Mouse (Mus musculus) lung, adult 18-20 months (tissue): ENCODE measurements around the gene Fas.

Experiments used
- DNase-seq, 2 experiments: peaks; one replicate each; pipeline ENCODE4 v3.0.0; 2022; ENCODE audit warnings: mixed read lengths in 2 of 2

The Fas gene

DNA sequence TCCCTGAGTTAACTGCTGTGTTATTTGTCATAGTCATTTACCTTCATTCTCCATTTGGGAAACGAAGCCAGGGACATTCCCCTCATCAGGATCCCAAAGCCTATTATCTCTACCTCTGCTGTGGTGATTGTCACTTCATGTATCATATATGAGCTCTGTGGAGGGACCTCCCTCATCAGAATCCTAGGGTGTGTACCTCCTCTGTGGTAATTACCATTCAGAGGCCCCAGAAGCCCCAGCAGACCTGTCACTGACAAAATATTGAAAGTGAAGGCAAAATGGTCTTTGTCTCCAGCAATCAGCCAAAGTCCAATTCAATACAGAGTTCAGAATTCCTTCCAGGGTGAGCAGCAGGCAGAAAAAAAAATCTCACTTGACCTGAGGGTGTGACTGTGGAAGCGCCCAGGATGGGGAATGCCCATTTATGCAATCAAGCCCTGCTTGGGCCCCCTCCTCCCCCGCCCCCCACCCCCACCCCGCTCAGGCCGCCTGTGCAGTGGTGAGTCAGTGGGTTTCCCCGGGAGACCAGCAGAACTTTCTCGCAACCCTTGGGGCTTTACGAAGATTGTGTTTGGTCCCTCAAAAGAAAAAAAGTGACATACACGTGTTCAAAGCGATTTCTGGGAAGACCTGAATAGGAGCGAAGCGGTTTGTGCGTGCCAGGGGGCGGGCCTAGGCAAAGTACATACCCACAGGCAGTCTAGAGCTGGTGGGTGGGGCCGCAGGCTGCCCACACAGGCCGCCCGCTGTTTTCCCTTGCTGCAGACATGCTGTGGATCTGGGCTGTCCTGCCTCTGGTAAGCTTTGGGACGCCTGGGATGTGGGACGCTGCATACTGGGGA is at the start of gene Fas:
Gene Fas, plus strand, starts transcription at position 719 of the 842 bp plus-strand sequence.
- DNase-seq, result peak; percentile 90 to 92

DNA sequence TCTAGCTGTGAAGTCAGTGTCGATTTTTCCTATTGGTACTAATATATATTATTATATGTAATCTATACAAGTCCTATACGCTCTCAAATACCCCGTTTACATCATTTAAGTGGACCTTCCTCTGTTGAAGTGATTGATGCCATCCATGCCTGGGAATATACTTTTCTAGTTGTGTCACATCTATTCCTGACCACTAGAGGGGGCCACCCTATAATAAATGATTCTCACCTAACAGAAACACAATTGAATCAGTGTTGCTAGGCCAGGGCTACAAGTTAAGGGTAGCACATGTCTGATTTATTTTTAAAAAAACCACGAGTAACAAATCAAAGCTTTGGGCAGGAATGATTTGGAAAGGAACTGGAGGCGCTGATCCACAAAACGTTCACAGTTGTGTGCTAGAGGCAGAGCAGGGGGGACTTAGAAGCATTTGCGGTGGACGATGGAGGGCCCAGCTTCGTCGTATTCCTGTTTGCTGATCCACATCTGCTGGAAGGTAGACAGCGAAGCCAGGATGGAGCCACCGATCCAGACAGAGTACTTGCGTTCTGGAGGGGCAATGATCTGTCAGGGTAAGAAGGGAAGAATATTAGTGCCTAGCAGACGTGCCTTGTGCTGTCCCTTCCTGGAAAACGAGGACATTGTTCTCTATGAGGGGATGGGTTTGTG is 49.1 kb upstream of the Fas start:
- no peak for DNase-seq

DNA sequence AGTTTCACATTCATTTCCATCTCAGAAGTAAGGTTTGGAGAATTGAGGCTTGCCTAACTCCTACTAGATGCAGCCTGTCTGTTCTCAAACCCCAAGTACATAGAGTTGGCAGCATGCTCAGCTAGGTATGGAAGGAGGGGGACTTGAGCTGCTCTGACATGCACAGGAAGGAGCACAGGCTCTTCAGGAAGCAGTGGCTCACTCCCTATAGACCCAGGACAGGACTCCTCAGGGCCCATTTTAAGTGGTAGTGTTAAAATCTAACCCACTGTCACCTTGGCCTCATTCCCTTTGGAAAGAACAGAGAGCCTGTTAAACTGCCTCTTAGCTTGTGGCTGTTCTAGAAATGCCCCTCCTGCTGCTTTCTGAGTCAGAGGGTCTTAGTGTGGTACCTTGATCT is 47.5 kb upstream of the Fas start:
- no peak for DNase-seq

DNA sequence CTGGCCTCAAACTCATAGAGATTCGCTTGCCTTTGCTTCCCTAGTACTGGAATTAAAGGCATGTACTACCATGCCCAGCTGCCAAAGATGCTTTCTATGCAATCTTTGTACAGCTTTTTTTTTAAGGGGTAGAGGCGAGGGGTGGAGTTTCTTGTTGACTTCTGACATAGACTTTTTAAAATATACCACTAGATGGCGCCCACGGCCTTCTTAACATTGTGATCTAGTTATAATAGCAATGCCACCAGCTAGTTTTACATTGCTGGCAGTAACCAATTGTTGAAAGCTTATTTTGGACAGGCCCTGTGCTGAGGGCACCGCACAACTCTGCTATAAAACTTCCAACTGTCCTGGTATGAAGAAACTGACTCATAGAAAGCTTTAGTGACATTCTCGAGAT is 46.4 kb upstream of the Fas start:
- DNase-seq, result peak; percentile 33 to 71

DNA sequence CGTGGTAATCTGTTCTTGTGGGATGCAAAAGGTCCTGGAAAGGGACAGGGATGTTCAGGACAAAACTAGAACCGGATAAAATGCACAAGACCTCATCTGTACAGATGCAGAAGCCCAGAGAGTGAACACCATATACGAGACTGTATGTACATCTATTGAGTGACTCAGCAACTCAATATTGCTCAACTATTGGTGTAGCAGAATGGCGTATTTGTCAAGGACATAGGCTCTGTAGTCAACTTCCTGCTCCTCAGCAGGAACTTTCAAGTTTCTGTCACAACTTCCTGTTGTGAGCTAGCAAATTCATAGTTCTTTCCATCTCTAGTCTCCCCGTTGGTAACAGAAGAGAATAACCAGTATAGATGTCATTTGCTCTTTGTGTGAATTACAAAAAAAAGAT is 41.9 kb upstream of the Fas start:
- no peak for DNase-seq

DNA sequence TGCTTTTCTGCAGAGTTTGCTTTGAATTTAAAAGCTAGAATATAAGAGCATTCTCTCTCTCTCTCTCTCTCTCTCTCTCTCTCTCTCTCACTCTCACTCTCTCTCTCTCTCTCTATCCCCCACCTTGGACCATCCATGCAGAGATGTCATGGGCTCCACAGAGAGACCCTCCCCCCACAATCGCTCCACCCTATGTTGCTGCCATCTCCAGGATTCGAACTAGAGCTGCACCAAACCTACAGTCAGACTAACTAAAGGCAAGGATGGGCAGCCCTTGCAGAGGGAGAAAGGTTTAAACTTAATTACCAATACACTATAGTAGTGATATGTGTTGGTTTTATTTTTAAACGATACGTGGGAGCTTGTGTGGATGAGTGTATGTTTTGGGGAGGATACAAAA is 39.8 kb upstream of the Fas start:
- DNase-seq, result no peak

DNA sequence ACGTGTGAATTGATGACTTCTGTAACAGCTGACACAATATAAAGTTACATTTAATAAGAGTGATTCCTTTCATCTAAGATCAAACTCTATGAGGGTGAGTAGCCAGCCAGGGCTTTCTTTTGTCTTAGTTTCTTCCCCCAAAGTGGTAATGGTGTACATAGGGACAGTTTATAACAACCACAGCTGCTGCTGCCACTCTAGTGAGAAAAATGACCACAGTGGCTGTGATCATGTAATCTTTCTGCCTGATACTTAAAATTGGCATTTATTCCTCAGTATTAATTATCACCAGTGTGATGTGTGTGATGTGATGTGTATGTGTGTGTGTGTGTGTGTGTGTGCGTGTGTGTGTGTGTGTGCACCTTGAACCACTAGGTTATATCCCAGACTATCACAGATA is 38.6 kb upstream of the Fas start:
- no peak for DNase-seq

DNA sequence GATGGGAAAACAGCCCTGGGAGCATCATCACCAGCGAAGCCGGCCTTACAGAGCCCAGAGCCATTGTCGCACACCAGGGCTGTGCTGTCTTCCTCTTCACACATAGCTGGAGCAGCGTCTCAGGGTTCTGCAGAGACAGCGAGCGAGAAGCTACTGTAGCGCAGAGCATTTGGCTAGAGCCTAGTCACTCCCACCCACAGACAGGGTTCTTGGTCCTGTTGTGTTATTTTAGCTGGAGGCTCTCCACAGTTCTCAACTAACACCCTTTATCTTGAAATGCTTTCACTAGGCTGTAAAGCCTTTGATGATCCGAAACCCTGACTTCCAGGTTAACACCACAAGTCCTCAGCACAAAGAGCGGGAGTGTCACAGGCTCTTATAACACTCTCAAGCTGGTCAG is 38.0 kb upstream of the Fas start:
- no peak for DNase-seq

DNA sequence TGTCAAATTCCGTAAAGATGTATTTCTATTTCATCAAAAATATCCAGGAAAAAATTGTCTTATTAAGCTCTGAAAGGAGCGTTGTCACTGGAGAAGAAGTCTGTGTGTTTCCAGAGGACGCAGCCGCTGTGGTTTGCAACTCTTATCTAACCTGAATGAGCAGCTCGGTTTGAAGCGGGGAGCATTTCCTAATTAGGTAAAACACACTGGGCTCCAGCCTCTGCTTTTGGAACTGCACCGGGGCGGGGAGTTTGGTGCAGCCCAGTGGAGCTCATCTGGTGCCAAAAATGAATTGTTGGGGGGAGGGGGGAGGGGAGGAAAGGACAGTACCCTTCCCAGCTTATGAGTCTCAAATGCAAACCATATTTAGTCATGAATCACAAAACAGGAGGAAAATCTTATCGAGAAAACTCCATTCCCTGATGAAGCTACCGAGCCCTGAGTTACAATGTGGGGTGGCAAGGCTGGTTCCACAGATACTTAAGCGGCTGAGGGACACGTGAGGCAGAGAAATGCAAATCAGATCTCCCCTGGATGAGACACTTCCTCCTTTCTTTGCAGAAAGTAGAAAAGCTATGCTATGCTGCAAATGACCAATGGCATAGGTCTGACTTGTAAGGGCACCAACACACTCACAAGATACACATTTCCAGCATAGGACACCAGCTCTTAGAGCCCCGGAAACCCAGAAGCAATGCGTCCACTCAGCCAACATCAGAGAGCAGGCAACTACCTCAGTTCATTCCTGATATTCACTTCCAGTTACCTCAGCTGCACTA is 36.2 kb upstream of the Fas start:
- peak; percentile 26 to 41 for DNase-seq

DNA sequence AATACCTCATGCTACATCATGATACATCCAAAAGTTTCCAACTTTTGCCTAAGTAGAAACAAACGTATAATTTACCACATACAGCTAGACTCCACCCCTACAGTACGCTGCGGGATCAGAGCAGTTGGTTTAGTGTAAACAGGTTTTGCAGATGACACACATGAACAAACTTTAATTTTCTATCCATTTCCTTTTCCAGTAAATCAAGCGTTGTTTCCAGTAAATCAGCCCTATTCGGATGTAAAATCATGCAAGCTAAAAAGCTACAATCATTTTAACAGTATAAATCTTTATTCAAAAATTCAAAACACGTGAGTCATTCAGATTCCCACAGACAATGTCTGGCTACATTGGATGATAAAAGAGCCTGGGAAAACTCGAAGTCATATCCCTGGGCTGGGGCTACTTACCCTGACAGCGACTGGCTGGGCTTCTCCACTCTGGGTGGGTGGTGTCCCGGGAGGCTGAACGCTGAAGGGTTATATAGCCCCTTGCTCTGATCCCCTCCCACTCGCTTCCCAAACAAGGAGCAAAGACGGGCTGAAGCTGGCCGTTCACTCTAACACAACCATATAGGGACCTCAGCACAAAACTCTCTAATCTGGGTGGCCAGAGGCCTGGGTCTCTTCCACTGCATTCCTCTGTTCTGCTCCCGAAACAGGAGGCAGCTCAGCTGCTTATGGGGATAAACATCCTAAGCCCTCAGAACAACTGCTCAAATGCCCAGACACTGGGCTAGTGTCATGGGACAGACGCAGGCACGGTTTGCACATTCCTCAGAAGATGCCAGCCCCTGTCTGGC is 35.4 kb upstream of the Fas start, which contains the start of gene Acta2:
Gene Acta2, minus strand, starts transcription at position 711 of the 802 bp plus-strand sequence.
- no peak for DNase-seq

DNA sequence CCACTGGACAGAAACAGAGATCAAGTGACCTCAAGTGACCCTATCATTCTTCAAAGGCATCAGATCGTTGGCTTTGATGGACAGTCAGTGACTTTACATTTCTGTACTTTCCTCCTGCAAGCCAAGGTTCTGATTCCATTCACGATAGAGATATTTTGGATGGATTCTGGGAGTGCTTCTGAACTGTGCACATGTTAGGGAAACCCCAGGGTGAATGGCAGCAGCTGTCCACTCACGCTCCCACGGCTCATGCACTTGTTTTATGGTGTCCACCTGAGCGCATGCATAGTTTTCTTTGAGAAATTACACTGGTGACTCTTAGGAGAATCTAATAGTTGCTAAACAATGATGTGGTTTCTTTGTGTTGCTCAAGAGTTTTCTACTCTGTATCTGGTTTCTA is 34.3 kb upstream of the Fas start:
- no peak for DNase-seq

DNA sequence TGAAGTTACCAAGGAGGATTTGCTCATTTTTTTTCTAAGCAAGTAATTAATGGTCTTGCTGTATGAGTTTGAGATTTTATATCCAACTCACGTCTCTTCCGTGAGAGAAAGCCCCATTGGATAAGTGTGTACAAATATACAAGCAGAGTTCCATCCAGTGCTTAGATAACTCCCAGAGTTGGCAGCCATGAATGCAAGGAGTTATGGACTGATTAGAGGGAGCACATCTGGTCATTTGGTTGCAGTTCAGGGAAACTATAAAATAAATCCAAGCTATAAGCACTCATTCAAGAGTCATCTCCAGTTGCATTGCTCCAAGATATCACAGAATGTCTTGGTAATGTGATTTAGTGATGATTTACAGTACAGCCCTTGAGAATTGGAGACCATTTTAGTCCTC is 33.5 kb upstream of the Fas start:
- no peak for DNase-seq

DNA sequence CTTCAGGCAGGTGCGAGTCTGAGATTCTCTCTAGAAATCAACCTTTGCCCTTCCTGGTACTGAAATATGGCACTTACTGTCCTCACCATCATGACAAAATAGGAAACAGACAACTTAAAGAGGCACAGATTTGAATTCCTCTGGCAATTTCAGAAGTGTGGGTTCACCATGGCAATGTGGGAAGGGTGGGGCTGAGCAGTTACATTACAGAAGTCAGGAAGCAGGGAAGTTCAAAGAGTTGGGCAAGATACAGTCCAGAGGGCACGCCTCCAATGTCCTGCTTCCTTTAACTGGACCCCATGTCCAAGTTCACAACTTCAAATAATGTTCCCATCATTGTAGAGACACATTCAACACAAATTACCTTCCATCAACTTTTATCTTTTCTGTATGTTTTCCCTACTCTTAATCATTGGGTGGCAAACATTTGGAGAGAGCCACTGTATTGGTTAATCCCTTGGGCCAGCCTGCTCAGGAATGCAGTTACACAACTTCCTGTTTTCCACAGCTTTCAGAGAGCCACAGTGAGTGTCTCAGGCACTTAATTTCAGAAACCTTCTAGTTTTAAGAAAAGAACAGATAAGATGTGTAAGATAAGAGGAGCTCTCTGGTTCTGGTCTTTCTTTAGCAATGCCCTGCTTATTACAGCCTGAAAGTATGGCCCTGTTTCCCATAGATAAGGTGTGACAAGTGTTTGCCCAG is 28.0 kb upstream of the Fas start:
- DNase-seq, result peak; percentile 40 to 49

DNA sequence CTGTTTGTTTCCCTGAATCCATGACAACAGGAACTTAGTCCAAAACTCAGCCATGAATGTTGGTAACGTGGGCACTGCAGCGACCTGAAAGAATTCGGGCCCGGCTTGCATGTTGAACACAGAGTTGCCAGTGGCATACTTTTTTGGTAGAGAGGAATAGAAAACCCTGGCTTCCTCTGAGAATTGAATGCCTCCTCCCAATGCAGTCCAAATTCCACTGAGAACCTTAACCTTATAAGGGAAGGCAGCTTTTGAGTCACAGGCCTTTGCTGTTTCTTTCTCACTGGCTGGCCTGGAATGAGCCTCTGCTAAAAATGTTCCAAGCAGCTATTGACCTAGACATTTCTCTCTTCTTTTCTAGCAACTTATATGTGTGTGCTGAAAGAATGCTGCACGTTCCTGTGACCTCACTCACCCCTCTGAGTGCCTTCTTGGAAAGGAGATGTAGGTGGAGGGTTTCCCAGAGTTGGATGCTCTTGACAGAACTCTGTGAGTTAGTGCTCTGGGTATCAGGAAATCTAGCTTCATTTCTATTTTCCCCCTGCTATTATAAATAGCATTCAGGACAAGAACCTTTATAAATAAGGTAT is 24.8 kb upstream of the Fas start:
- DNase-seq, result peak; percentile 15 to 33

DNA sequence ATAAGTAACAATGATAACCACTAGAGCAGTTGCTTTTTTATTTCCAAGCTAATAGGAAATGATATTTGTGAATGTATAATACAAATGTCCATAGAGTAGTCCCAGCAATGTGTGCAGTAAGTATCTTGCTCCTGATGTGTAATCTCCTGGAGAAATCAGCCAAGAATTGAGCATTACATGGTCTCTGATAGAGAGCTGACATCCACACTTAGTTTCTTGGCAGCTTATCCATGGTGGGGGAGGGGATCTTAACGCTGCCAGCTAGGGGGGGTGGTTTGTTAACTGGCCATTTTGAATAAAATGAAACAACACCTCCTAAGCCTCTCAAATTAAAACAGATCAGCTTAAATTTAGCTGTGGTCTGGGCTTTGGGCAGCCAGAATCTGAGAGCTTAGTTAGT is 21.5 kb upstream of the Fas start:
- DNase-seq, result no peak

DNA sequence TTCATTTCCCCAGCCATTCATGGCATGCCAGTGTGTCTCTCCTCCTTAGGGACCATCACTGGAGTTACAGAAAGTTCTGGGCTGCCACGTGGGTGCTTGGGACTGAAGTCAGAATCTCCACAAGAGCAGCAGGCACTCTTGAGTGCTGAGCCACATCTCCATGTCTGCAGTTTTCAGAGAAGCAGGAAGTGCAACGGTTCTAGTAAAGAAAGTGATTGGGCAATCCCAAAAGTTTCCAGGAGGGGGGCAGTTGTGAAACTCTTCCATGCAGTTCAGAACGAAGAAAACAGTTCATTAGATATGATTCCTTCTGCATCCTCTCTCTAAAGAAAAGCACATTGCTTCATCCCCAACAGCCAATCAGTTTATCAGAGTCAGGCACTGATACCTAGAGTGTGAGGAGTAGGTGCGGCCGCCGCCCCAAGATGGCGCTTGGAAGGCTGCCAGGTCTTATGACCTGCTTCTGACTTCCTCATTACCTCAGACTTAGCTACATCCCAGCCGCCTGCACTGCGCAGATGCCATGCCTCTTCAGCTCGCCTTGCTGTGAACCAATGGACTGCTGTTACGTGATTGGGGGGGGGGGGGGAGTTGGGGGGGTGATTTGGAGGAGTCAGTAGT is 20.2 kb upstream of the Fas start:
- peak; percentile 60 to 70 for DNase-seq

DNA sequence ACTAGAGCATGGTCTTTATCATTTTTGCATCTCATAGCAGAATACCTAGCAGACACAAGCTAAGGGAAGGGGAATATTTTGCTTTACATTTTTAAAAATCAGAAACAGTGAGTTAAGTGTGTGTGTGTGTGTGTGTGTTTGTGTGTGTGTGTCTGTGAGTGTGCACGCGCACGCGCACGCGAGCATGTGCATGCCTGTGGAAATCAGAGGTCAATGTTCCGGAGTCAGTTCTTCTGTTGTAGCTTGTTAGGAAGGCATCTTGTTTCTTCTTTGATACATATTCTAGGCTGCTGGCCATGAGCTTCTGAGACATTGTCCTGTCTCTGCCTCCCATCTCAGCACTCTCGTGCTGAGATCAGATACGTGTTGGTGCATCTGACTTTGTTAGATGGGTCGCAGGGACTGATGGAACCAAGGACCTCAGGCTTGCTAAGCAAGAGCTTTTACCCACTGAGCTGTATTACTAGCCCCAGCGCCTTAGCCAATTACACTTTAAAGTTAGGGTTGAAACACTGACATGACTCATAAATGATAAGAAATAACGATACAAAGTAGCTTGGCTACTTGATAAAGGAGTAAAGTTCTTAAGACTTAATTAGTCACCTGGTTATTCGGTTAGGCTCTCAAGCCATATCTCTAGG is 19.5 kb upstream of the Fas start:
- DNase-seq, result no peak

DNA sequence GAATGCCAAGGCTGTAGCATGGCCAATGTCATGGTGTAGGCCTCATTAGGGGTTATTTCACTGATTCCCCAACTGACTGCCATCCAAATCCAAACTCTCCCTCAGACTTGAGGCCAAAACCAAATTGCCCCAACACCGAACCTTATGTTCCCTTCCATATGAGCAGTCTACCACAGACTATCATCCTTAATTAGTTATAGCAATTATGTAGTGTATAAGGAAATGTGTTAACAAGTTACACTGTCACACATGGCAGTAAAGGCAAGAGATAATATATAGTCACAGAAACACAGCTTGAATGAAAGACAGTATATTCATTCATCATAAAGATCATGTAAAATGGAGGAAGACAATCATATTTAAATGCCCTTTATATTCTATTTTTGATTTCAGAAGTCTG is 17.4 kb upstream of the Fas start:
- no peak for DNase-seq

DNA sequence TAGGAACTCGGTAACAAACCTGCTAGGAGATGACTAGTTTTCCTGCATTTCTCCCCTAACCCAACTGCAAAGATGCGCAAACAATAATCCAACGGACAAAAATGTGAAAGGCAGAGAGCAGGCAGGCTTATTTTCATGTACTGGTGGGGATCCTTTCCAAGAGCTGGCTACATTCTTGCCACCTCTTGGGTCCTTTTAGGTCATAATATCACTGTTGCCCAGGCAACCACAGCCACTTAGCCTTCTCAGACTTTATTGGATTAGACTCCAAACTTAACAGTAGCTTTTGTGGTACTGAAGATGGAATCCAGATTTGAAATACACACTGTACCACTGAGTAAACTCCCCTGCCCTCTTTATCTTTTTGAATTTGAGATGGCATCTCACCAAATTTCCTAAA is 12.4 kb upstream of the Fas start:
- DNase-seq, result no peak

DNA sequence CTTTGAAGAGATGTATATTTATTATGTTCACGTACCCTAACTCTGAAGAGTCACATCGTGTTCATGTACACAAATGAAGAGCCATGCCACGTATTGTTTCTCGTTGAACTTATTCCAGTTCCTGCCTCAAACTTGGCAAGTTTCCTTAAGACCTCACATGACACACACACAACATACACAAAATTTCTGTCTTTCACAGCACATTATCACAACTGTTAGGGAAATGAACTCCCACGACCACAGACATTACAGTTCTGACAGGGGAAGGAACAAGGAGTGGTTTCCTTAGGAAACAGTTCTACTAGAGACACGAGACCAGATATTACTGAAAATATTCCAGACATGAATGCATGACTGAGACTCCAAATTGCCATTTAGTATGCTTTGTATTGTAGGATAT is 6.9 kb upstream of the Fas start:
- DNase-seq, result peak in 1 of 2 experiments; percentile 52

DNA sequence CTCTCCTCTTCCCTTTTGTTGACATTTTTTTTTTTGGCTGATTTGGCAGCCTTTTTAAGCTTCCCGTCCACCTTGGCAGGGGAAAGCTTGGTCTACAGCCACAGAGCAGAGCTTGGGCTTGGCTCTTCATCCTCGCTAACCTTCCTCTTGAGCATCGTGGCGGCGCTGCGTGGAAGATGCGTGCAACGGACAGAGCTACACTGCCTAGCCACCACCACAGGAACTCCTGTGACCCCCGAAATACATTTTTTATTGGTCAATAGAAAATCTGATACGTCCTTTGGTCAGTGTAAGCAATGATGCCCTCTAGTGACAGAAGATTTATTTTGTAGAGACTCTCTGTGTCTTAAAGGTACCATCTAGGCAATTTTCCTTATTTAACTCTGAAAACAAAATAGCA is 6.1 kb upstream of the Fas start:
- no peak for DNase-seq
